Mouse (Mus musculus) forebrain, embryonic 13.5 days (tissue): ENCODE results near the gene Lrp1. TPM values are rescaled to one million over a fixed set of nuclear protein-coding genes. Genes with fewer than 3 reads are reported as not detected.
"Not testable (repeated sequence)": the region's sequence is repeated elsewhere in the genome, so short reads cannot be mapped to it uniquely, and the experiment has no call there.

ENCODE experiments used
- ATAC-seq: fragments of 200-750 bp; cut with Nextera tagmentation; 2 replicates; pipeline ENCODE4 v1.8.0; 2017
- H3K27ac ChIP-seq: fragments of 300-500 bp; sonication (generic); 2 replicates; pipeline ENCODE4 v1.5.1; 2015; ENCODE audit warnings: inconsistent platforms, mild to moderate bottlenecking, moderate library complexity
- H3K27me3 ChIP-seq: fragments of 300-500 bp; sonication (generic); 2 replicates; pipeline ENCODE4 v1.6.1; 2015; ENCODE audit warnings: mild to moderate bottlenecking, inconsistent platforms
- H3K36me3 ChIP-seq: fragments of 300-500 bp; sonication (generic); 2 replicates; pipeline ENCODE4 v1.6.1; 2015; ENCODE audit warnings: mild to moderate bottlenecking, inconsistent platforms; ENCODE audit not compliant: poor library complexity, severe bottlenecking
- H3K4me1 ChIP-seq: fragments of 300-500 bp; sonication (generic); 2 replicates; pipeline ENCODE4 v1.6.1; 2015; ENCODE audit warnings: inconsistent platforms
- H3K4me2 ChIP-seq: fragments of 300-500 bp; sonication (generic); 2 replicates; pipeline ENCODE4 v1.6.1; 2015; ENCODE audit warnings: inconsistent platforms, mild to moderate bottlenecking, moderate library complexity
- H3K4me3 ChIP-seq: fragments of 300-500 bp; sonication (generic); 2 replicates; pipeline ENCODE4 v1.5.1; 2015; ENCODE audit warnings: mild to moderate bottlenecking, inconsistent platforms
- H3K9ac ChIP-seq: fragments of 300-500 bp; sonication (generic); 2 replicates; pipeline ENCODE4 v1.6.1; 2015; ENCODE audit warnings: mild to moderate bottlenecking, inconsistent platforms
- H3K9me3 ChIP-seq: fragments of 300-500 bp; sonication (generic); replicated peaks from 2 replicates; pipeline ENCODE4 v1.6.1; 2016; ENCODE audit warnings: inconsistent platforms
- WGBS: fragments of 180-500 bp; shearing (Covaris S2); methylation state at CpG from one replicate; pipeline ENCODE4 v1.1.7; 2015; 5-methylcytosine and 5-hydroxymethylcytosine counted together
- polyA plus RNA-seq: library from polyadenylated mRNA; unstranded; fragments of >200 nt; fragmentation: Nextera tagmentation; extraction: Ambion mirVana; gene quantifications from 2 replicates; pipeline ENCODE4 v1.2.1, GENCODE M21; 2015

The Lrp1 gene
- polyA plus RNA-seq, 1 experiment from 2014 or later: 65.1 TPM

GRCm38 (mm10) chr10:127662666-127663253 lies 41.8 kb upstream of the Lrp1 start:
- H3K4me2 ChIP-seq: peak overlapping the region; percentile 27
- WGBS: 14% methylated on average over 19 of the region's 19 CpGs
- no peaks in the 10 kb centered on the region for H3K36me3 ChIP-seq
- peak overlapping the region; percentile 21; the same call in 1 of the 2 replicates for H3K9ac ChIP-seq
- no peak overlapping the region for H3K4me3 ChIP-seq
- H3K27ac ChIP-seq: no peak overlapping the region
- peaks cover 82% of the 10 kb centered on the region for H3K27me3 ChIP-seq
- no peak for ATAC-seq
- H3K9me3 ChIP-seq: no peaks in the 10 kb centered on the region
- H3K4me1 ChIP-seq: peaks cover 48% of the 10 kb centered on the region

GRCm38 (mm10) chr10:127661915-127662663 lies 41.1 kb upstream of the Lrp1 start:
- Histone ChIP-seq H3K4me1 (peaks cover 41% of the 10 kb centered on the region), H3K36me3 (no peaks in the 10 kb centered on the region), H3K27me3 (peaks cover 76% of the 10 kb centered on the region), H3K4me2 (peak overlapping the region; percentile 27), H3K9ac (peak overlapping the region; percentile 21; the same call in 1 of the 2 replicates), H3K27ac (no peak overlapping the region), H3K4me3 (no peak overlapping the region), H3K9me3 (no peaks in the 10 kb centered on the region)
- 8% methylated on average over 16 of the region's 16 CpGs for WGBS
- 0 out of 2 replicates have a peak, but pooled peaks have one; percentile 22 for ATAC-seq

GRCm38 (mm10) chr10:127661291-127661914 lies 40.5 kb upstream of the Lrp1 start:
- Histone ChIP-seq H3K4me2 (peak overlapping the region; percentile 27; the same call in 1 of the 2 replicates), H3K27ac (no peak overlapping the region), H3K9me3 (no peaks in the 10 kb centered on the region), H3K36me3 (no peaks in the 10 kb centered on the region), H3K4me3 (no peak overlapping the region), H3K9ac (0 out of 2 replicates have a peak overlapping the region, but pooled peaks have one; percentile 12), H3K27me3 (peaks cover 69% of the 10 kb centered on the region), H3K4me1 (peaks cover 36% of the 10 kb centered on the region)
- ATAC-seq: no peak
- WGBS: 26% methylated on average over 14 of the region's 14 CpGs

- no peak overlapping the region for H3K9ac ChIP-seq
- H3K4me1 ChIP-seq: peaks cover 18% of the 10 kb centered on the region; the same call in 1 of the 2 replicates
- H3K27ac ChIP-seq: no peak overlapping the region
- H3K4me3 ChIP-seq: no peak overlapping the region
- H3K36me3 ChIP-seq: no peaks in the 10 kb centered on the region
- H3K9me3 ChIP-seq: no peaks in the 10 kb centered on the region
- ATAC-seq: no peak
- WGBS: 86% methylated on average over 1 of the region's 1 CpGs
- H3K27me3 ChIP-seq: peaks cover 50% of the 10 kb centered on the region
- no peak overlapping the region for H3K4me2 ChIP-seq
Measured at GRCm38 (mm10) chr10:127659551-127659950, 38.6 kb upstream of the Lrp1 start.

- WGBS: 18% methylated on average over 6 of the region's 6 CpGs
- H3K36me3 ChIP-seq: no peaks in the 10 kb centered on the region
- H3K9ac ChIP-seq: no peak overlapping the region
- no peak for ATAC-seq
- no peaks in the 10 kb centered on the region for H3K9me3 ChIP-seq
- H3K4me1 ChIP-seq: peaks cover 15% of the 10 kb centered on the region; the same call in 1 of the 2 replicates
- no peak overlapping the region for H3K4me3 ChIP-seq
- H3K27ac ChIP-seq: no peak overlapping the region
- H3K4me2 ChIP-seq: no peak overlapping the region
- peaks cover 35% of the 10 kb centered on the region for H3K27me3 ChIP-seq
Measured at GRCm38 (mm10) chr10:127658076-127658475, 37.1 kb upstream of the Lrp1 start.

- ATAC-seq, H3K9me3 ChIP-seq, H3K4me3 ChIP-seq, H3K27ac ChIP-seq, H3K9ac ChIP-seq, H3K36me3 ChIP-seq, H3K4me2 ChIP-seq: not testable (repeated sequence)
- peaks cover 31% of the 10 kb centered on the region for H3K27me3 ChIP-seq
- peaks cover 13% of the 10 kb centered on the region; the same call in 1 of the 2 replicates for H3K4me1 ChIP-seq
- 48% methylated on average over 6 of the region's 6 CpGs for WGBS
Measured at GRCm38 (mm10) chr10:127657617-127658016, 36.7 kb upstream of the Lrp1 start.

GRCm38 (mm10) chr10:127654970-127655579 lies 34.1 kb upstream of the Lrp1 start:
- no peaks in the 10 kb centered on the region for H3K4me1 ChIP-seq
- WGBS: 88% methylated on average over 16 of the region's 16 CpGs
- no peak overlapping the region for H3K9ac ChIP-seq
- H3K4me2 ChIP-seq: no peak overlapping the region
- no peak overlapping the region for H3K27ac ChIP-seq
- peaks cover 6% of the 10 kb centered on the region; the same call in 1 of the 2 replicates for H3K27me3 ChIP-seq
- H3K36me3 ChIP-seq: no peaks in the 10 kb centered on the region
- no peak for ATAC-seq
- H3K4me3 ChIP-seq: no peak overlapping the region
- no peaks in the 10 kb centered on the region for H3K9me3 ChIP-seq

- no peaks in the 10 kb centered on the region for H3K27me3 ChIP-seq
- no peaks in the 10 kb centered on the region for H3K9me3 ChIP-seq
- peak overlapping the region; percentile 5; the same call in 1 of the 2 replicates for H3K9ac ChIP-seq
- ATAC-seq: no peak
- no peaks in the 10 kb centered on the region for H3K4me1 ChIP-seq
- H3K36me3 ChIP-seq: no peaks in the 10 kb centered on the region
- no peak overlapping the region for H3K27ac ChIP-seq
- no peak overlapping the region for H3K4me3 ChIP-seq
- peak overlapping the region; percentile 18; the same call in 1 of the 2 replicates for H3K4me2 ChIP-seq
- 56% methylated on average over 21 of the region's 21 CpGs for WGBS
Measured at GRCm38 (mm10) chr10:127652906-127653638, 32.1 kb upstream of the Lrp1 start.

- no peak for ATAC-seq
- H3K9ac ChIP-seq: no peak overlapping the region
- no peak overlapping the region for H3K4me3 ChIP-seq
- no peak overlapping the region for H3K27ac ChIP-seq
- H3K4me2 ChIP-seq: no peak overlapping the region
- WGBS: 22% methylated on average over 2 of the region's 2 CpGs
- H3K4me1 ChIP-seq: peaks cover 21% of the 10 kb centered on the region
- H3K27me3 ChIP-seq: peaks cover 35% of the 10 kb centered on the region
- no peaks in the 10 kb centered on the region for H3K36me3 ChIP-seq
- no peaks in the 10 kb centered on the region for H3K9me3 ChIP-seq
Measured at GRCm38 (mm10) chr10:127645791-127646190, 24.8 kb upstream of the Lrp1 start.

- peaks cover 38% of the 10 kb centered on the region for H3K27me3 ChIP-seq
- WGBS: 1% methylated on average over 25 of the region's 25 CpGs
- ATAC-seq: peak; percentile 33; the same call in 1 of the 2 replicates
- no peak overlapping the region for H3K27ac ChIP-seq
- no peaks in the 10 kb centered on the region for H3K36me3 ChIP-seq
- peaks cover 21% of the 10 kb centered on the region for H3K4me1 ChIP-seq
- peak overlapping the region; percentile 50 for H3K9ac ChIP-seq
- no peaks in the 10 kb centered on the region for H3K9me3 ChIP-seq
- H3K4me2 ChIP-seq: peak overlapping the region; percentile 55
- H3K4me3 ChIP-seq: peak overlapping the region; percentile 29
Measured at GRCm38 (mm10) chr10:127643553-127644238, 22.7 kb upstream of the Lrp1 start.
